Comparison of ENCODE assay signal across 11 mouse cellular contexts in the genomic region with DNA sequence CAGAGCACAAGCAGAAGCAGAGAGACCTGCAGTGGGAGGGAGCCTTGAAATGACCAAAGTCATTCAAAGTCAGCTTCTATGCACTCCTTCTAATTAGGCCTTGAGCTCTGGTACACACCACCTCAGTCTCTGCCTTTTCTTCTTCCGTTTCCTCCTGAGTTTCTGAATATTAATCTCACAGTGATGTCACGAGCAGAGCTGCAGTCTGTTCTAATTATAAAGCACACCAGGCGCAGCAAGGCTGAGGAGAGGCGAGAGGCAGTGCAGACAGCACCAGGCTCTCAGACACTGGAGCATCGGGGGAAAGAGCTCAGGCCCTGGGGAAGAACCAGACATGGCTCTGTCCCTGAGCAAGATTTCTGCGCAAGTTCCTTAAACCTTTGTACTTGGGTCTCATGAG. TPM values are rescaled to one million over a fixed set of nuclear protein-coding genes. Genes with fewer than 3 reads are reported as not detected.
DNase-seq lines count a peak whose midpoint lies in the region; ATAC-seq and TF ChIP-seq lines count a peak whose summit lies in the region.
"Had no signal": no experiment of that assay in that cellular context is flagged by ENCODE, and none has a peak within 500 bp of the region (broad histone marks: within the 10 kb centered on the region; RNA-seq: fewer than 3 reads in every experiment).

No protein-coding gene starts in this region.

- no peaks in the 10 kb centered on the region for H3K9me3 ChIP-seq in lung, postnatal 0 days (ENCODE audit: low read length)
- H3K9me3 ChIP-seq in hindbrain, embryonic 12.5 days (replicated peaks): no peaks in the 10 kb centered on the region
- H3K9me3 ChIP-seq: liver, embryonic 15.5 days had no signal

- H3K36me3 ChIP-seq in lung, postnatal 0 days (ENCODE audit: insufficient read depth, low read length): no peaks in the 10 kb centered on the region
- H3K36me3 ChIP-seq in hindbrain, embryonic 12.5 days: no peaks in the 10 kb centered on the region
- no peaks in the 10 kb centered on the region for H3K36me3 ChIP-seq in small intestine, adult 2 months (ENCODE audit: control insufficient read depth, insufficient read depth, low read length)
- H3K36me3 ChIP-seq: liver, embryonic 15.5 days had no signal

- no peak overlapping the region for H3K9ac ChIP-seq in lung, postnatal 0 days (replicated peaks; ENCODE audit: low read depth)
- H3K9ac ChIP-seq in hindbrain, embryonic 12.5 days: no peak overlapping the region
- H3K9ac ChIP-seq: liver, embryonic 15.5 days had no signal

- peaks cover 35% of the 10 kb centered on the region for H3K4me1 ChIP-seq in lung, postnatal 0 days (ENCODE audit: insufficient read depth, low read depth, low read length)
- peaks cover 54% of the 10 kb centered on the region for H3K4me1 ChIP-seq in hindbrain, embryonic 12.5 days
- peaks cover 59% of the 10 kb centered on the region for H3K4me1 ChIP-seq in small intestine, adult 2 months (ENCODE audit: control insufficient read depth, insufficient read depth, insufficient read length, low read length)

- ATAC-seq in lung, postnatal 0 days: no peak
- no peak for ATAC-seq in hindbrain, embryonic 12.5 days (ENCODE audit: low FRiP score)
- no peak for ATAC-seq in CD4-positive, CD25-positive, alpha-beta regulatory T cell, adult 4 months

- intact Hi-C loops in gastrocnemius, adult 2 months (cut with DNase I): no loop called here
- intact Hi-C loops in gastrocnemius, postnatal 36 days (cut with DNase I): no loop called here

- DNase-seq in gastrocnemius, adult 2 months: no peak
- no peak for DNase-seq in gastrocnemius, postnatal 36 days
- no peak for DNase-seq in lung, postnatal 0 days (ENCODE audit: low spot score)
- DNase-seq in lung, postnatal 14 days: no peak
- DNase-seq in Muller cell, postnatal 12 days (ENCODE audit: inconsistent ontology term): no peak
- DNase-seq: cerebellum, adult 2 months; kidney, postnatal 10 days had no signal

- H3K27ac ChIP-seq in gastrocnemius, adult 2 months: peak overlapping the region; percentile 63
- peak overlapping the region; percentile 91; the same call in 1 of the 2 replicates for H3K27ac ChIP-seq in lung, postnatal 0 days (ENCODE audit: low read length)
- 0 out of 2 replicates have a peak overlapping the region, but pooled peaks have one; percentile 52 for H3K27ac ChIP-seq in hindbrain, embryonic 12.5 days
- peak overlapping the region; percentile 18 for H3K27ac ChIP-seq in small intestine, adult 2 months (ENCODE audit: insufficient read depth, low read depth, low read length)

- no peak for TF ChIP-seq CTCF in gastrocnemius, adult 2 months (IDR thresholded peaks at IDR 0.05)
- TF ChIP-seq CTCF in lung, postnatal 0 days (IDR thresholded peaks at IDR 0.05): no peak
- no peak for TF ChIP-seq CTCF in small intestine, adult 2 months (IDR thresholded peaks at IDR 0.05; ENCODE audit: extremely low read depth, insufficient read length, insufficient replicate concordance, low read depth, low read length)

- WGBS in lung, postnatal 0 days: 55% methylated on average over 6 of the region's 6 CpGs
- 48% methylated on average over 6 of the region's 6 CpGs for WGBS in hindbrain, embryonic 12.5 days
- WGBS in small intestine, adult 2 months: 44% methylated on average over 6 of the region's 6 CpGs

- H3K27me3 ChIP-seq in lung, postnatal 0 days (replicated peaks; ENCODE audit: insufficient read depth, low read length): no peaks in the 10 kb centered on the region
- H3K27me3 ChIP-seq in hindbrain, embryonic 12.5 days: 0 out of 2 replicates have a peak, but pooled peaks cover 12% of the 10 kb centered on the region
- H3K27me3 ChIP-seq in small intestine, adult 2 months (ENCODE audit: control insufficient read depth, insufficient read depth, low read length): no peaks in the 10 kb centered on the region
- H3K27me3 ChIP-seq: liver, embryonic 15.5 days had no signal

- no peak for TF ChIP-seq POLR2A in small intestine, adult 2 months (IDR thresholded peaks at IDR 0.05; ENCODE audit: low read depth, low read length)

- TF ChIP-seq EP300 in lung, postnatal 0 days (IDR thresholded peaks at IDR 0.05): no peak

- H3K4me2 ChIP-seq in lung, postnatal 0 days (replicated peaks; ENCODE audit: low read depth, low read length): no peak overlapping the region
- H3K4me2 ChIP-seq in hindbrain, embryonic 12.5 days (replicated peaks): no peak overlapping the region

- no peak overlapping the region for H3K4me3 ChIP-seq in gastrocnemius, adult 2 months
- no peak overlapping the region for H3K4me3 ChIP-seq in lung, postnatal 0 days (ENCODE audit: low read depth, low read length)
- no peak overlapping the region for H3K4me3 ChIP-seq in hindbrain, embryonic 12.5 days
- no peak overlapping the region for H3K4me3 ChIP-seq in small intestine, adult 2 months (ENCODE audit: low read depth, low read length)
- H3K4me3 ChIP-seq: liver, embryonic 15.5 days had no signal

RNA-seq across cellular contexts. Expression of a gene that starts 23.8 kb away (rescaled TPM):
- 10 to 100 TPM in 1 of 2 experiments, 1 to 10 TPM in 1; 6.5 to 10.0 TPM for total RNA-seq in gastrocnemius, adult 2 months (2021)
- total RNA-seq in gastrocnemius, postnatal 36 days (2021): 1 to 10 TPM; 6.3 to 6.7 TPM
- polyA plus RNA-seq in lung, postnatal 0 days (2015; fragmentation: Nextera tagmentation; extraction: Ambion mirVana): 7.1 and 8.8 TPM in 2 replicates
- 10.0 and 10.1 TPM in 2 replicates for polyA plus RNA-seq in hindbrain, embryonic 12.5 days (2016; fragmentation: Nextera tagmentation; extraction: Ambion mirVana)
- 33.0 and 71.5 TPM in 2 replicates for polyA plus RNA-seq in small intestine, adult 2 months (2012; rRNA removed)
- under 1 TPM in 1 of 2 experiments, not detected in 1; 0.34 TPM for polyA plus RNA-seq in CD4-positive, CD25-positive, alpha-beta regulatory T cell, adult 4 months (2017; shearing (Covaris generic))

Comparison
In these comparisons a context has a peak if more than half of its experiments do, and no peak if none do; other contexts are left out.
1. H3K27ac ChIP-seq: peak in every context shown above with its lines; median percentile 91 in lung, postnatal 0 days; 63 in gastrocnemius, adult 2 months; 52 in hindbrain, embryonic 12.5 days; 18 in small intestine, adult 2 months.